Mouse (Mus musculus): ENCODE measurements around the gene 2010111I01Rik. TPM values are rescaled to one million over a fixed set of nuclear protein-coding genes. Genes with fewer than 3 reads are reported as not detected.
"Not testable (repeated sequence)": the region's sequence is repeated elsewhere in the genome, so short reads cannot be mapped to it uniquely, and the experiment has no call there.

2010111I01Rik gene
- polyA plus RNA-seq, 1 experiment: 174 TPM

- TF ChIP-seq POLR2A (IDR thresholded peaks at IDR 0.05; ENCODE audit: low read depth, low read length): no peak
- TF ChIP-seq CTCF (IDR thresholded peaks at IDR 0.05; ENCODE audit: borderline replicate concordance, insufficient read depth, low read length): no peak
- H3K27ac ChIP-seq (ENCODE audit: insufficient read depth, low read length): no peak overlapping the region
Measured at GRCm38 (mm10) chr13:62978104-62978503, 13.4 kb downstream of the 2010111I01Rik start.

DNA sequence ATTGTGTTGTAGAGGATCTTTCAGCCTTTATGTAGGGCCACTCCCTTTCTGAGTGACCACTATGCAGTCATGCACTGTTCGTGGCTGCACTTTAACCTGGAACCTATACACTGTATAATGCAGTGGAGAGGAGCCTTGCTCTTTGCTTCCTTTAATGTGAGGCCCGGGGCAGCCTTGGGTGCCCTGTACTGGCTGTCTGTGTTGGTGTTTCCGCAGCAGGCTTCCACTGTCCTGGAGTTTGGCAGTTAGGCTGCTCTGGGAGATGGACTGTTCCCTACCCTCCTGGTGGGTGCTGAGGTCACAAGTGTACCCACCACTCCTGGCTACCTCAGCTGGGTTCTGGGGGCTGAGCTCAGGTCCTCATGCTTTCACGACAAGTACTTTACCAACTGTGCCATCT lies 14.1 kb downstream of the 2010111I01Rik start:
- Histone ChIP-seq H3K27ac (ENCODE audit: insufficient read depth, low read length) (no peak overlapping the region), H3K4me1 (ENCODE audit: control insufficient read depth, insufficient read depth, low read length) (peaks cover 10% of the 10 kb centered on the region; the same call in 1 of the 2 replicates), H3K4me3 (ENCODE audit: insufficient read depth, low read length) (no peak overlapping the region)
- no peak for TF ChIP-seq CTCF (IDR thresholded peaks at IDR 0.05; ENCODE audit: borderline replicate concordance, insufficient read depth, low read length)
- no peak for TF ChIP-seq POLR2A (IDR thresholded peaks at IDR 0.05; ENCODE audit: low read depth, low read length)

More at GRCm38 (mm10) chr13:62978104-62978503, 13.4 kb downstream of the 2010111I01Rik start:
- Histone ChIP-seq H3K4me3 (ENCODE audit: insufficient read depth, low read length) (no peak overlapping the region), H3K4me1 (ENCODE audit: control insufficient read depth, insufficient read depth, low read length) (peaks cover 8% of the 10 kb centered on the region; the same call in 1 of the 2 replicates)

DNA sequence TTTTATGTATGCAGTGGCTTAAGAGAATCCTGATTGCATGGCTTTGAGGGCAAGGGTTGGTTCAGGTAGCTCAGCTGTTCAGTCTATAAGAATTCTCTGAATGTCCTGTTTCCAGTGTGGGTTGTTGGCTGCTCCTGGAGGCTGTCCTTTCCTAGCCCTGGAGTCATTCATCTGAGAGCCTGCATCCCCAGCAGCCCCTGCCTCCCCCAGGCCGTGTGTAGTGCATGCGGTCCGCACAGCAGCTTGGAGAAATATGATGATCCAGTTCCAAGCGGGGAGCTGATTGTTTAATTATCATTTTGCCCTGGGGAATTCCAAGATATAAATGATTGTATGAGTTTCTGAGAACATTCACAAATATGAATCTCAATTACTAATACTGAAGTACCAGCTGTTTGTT lies 14.5 kb downstream of the 2010111I01Rik start:
- H3K4me3 ChIP-seq (ENCODE audit: insufficient read depth, low read length): no peak overlapping the region
- TF ChIP-seq POLR2A (IDR thresholded peaks at IDR 0.05; ENCODE audit: low read depth, low read length) (no peak), CTCF (IDR thresholded peaks at IDR 0.05; ENCODE audit: borderline replicate concordance, insufficient read depth, low read length) (no peak)
- H3K4me1 ChIP-seq (ENCODE audit: control insufficient read depth, insufficient read depth, low read length): peaks cover 10% of the 10 kb centered on the region; the same call in 1 of the 2 replicates
- no peak overlapping the region for H3K27ac ChIP-seq (ENCODE audit: insufficient read depth, low read length)

- no peak for TF ChIP-seq POLR2A (IDR thresholded peaks at IDR 0.05; ENCODE audit: low read depth, low read length)
- no peak for TF ChIP-seq CTCF (IDR thresholded peaks at IDR 0.05; ENCODE audit: borderline replicate concordance, insufficient read depth, low read length)
- H3K4me3 ChIP-seq (ENCODE audit: insufficient read depth, low read length): no peak overlapping the region
- H3K27ac ChIP-seq (ENCODE audit: insufficient read depth, low read length): peak overlapping the region; percentile 72
- H3K4me1 ChIP-seq (ENCODE audit: control insufficient read depth, insufficient read depth, low read length): peaks cover 10% of the 10 kb centered on the region; the same call in 1 of the 2 replicates
Measured at GRCm38 (mm10) chr13:62980131-62980530, 15.4 kb downstream of the 2010111I01Rik start.

- TF ChIP-seq POLR2A (IDR thresholded peaks at IDR 0.05; ENCODE audit: low read depth, low read length): no peak
- TF ChIP-seq CTCF (IDR thresholded peaks at IDR 0.05; ENCODE audit: borderline replicate concordance, insufficient read depth, low read length): no peak
- Histone ChIP-seq H3K4me1 (ENCODE audit: control insufficient read depth, insufficient read depth, low read length) (peaks cover 10% of the 10 kb centered on the region; the same call in 1 of the 2 replicates), H3K27ac (ENCODE audit: insufficient read depth, low read length) (no peak overlapping the region), H3K4me3 (ENCODE audit: insufficient read depth, low read length) (no peak overlapping the region)
Measured at GRCm38 (mm10) chr13:62984485-62984884, 19.8 kb downstream of the 2010111I01Rik start.

DNA sequence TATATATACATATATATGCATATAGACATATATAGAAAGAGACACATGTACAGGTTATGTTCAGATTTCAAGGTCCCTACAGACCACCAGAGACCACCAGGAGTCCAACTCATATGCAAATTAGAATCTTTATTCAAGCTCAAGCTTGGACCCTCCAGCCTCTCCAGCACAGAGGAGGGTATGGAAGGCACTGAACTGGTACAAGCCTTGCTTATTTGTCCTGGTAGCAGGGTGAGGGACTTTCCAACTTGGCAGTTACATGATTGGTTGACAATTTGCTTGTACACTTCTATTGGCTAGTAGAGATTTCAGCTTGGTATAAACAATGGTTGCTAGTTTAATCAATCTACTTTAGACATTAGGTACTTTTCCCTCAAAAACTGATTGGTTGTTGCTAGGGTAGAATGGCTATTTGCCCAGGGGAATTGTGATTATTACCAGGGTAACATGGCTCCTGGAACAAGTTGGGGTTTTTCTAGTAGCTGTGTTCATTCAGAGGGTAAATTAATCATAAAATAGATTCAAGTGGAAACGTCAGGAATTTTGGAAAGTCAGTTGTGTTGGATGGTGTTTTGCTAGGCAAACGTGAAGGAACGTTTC lies 25.3 kb downstream of the 2010111I01Rik start:
- TF ChIP-seq CTCF (IDR thresholded peaks at IDR 0.05; ENCODE audit: borderline replicate concordance, insufficient read depth, low read length) (no peak), POLR2A (IDR thresholded peaks at IDR 0.05; ENCODE audit: low read depth, low read length) (no peak)
- no peak overlapping the region for H3K27ac ChIP-seq (ENCODE audit: insufficient read depth, low read length)
- no peak overlapping the region for H3K4me3 ChIP-seq (ENCODE audit: insufficient read depth, low read length)
- H3K4me1 ChIP-seq (ENCODE audit: control insufficient read depth, insufficient read depth, low read length): no peaks in the 10 kb centered on the region

- no peak overlapping the region for H3K27ac ChIP-seq (ENCODE audit: insufficient read depth, low read length)
- TF ChIP-seq CTCF (IDR thresholded peaks at IDR 0.05; ENCODE audit: borderline replicate concordance, insufficient read depth, low read length): no peak
- TF ChIP-seq POLR2A (IDR thresholded peaks at IDR 0.05; ENCODE audit: low read depth, low read length): no peak
- no peaks in the 10 kb centered on the region for H3K4me1 ChIP-seq (ENCODE audit: control insufficient read depth, insufficient read depth, low read length)
- no peak overlapping the region for H3K4me3 ChIP-seq (ENCODE audit: insufficient read depth, low read length)
Measured at GRCm38 (mm10) chr13:62993543-62994477, 29.1 kb downstream of the 2010111I01Rik start.

- TF ChIP-seq POLR2A (IDR thresholded peaks at IDR 0.05; ENCODE audit: low read depth, low read length): no peak
- no peak for TF ChIP-seq CTCF (IDR thresholded peaks at IDR 0.05; ENCODE audit: borderline replicate concordance, insufficient read depth, low read length)
- Histone ChIP-seq H3K4me3 (ENCODE audit: insufficient read depth, low read length) (no peak overlapping the region), H3K4me1 (ENCODE audit: control insufficient read depth, insufficient read depth, low read length) (no peaks in the 10 kb centered on the region), H3K27ac (ENCODE audit: insufficient read depth, low read length) (no peak overlapping the region)
Measured at GRCm38 (mm10) chr13:62996767-62997166, 32.1 kb downstream of the 2010111I01Rik start.

GRCm38 (mm10) chr13:63007491-63007890 lies 42.8 kb downstream of the 2010111I01Rik start:
- not testable (repeated sequence) for H3K4me3 ChIP-seq (ENCODE audit: insufficient read depth, low read length); H3K4me1 ChIP-seq (ENCODE audit: control insufficient read depth, insufficient read depth, low read length); H3K27ac ChIP-seq (ENCODE audit: insufficient read depth, low read length)

Measured in embryonic fibroblast, embryonic 13.5 days (primary cell).